Mouse (Mus musculus): Measurements from ENCODE around the gene Dgkz. TPM values are rescaled to one million over a fixed set of nuclear protein-coding genes. Genes with fewer than 3 reads are reported as not detected.

Dgkz gene
- polyA plus RNA-seq, 1 experiment from 2014 or later = 26.1 TPM

DNA sequence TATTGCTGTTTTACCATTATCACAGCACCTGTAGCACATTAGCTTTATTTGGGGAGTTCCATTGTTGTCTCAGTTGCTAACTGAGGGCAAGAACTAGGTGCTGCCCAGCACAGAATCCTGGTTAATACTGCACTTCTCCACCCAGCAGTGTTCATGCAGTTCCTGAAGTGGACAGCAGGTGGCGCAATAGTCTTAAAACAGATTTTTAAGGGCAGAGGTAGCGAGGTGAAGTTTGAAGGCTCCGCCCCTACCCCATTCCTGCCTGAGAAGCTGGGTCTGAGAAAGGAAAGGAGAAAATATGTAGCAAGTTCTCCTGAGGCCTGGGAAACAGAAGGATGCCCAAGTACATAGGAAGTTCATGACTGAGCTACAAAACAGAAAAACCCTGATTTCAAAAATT lies 11.9 kb upstream of the Dgkz start:
- Histone ChIP-seq H3K4me3 (no peak overlapping the region), H3K4me2 (replicated peaks) (no peak overlapping the region), H3K9me3 (no peaks in the 10 kb centered on the region), H3K9ac (replicated peaks) (no peak overlapping the region), H3K27ac (replicated peaks) (no peak overlapping the region), H3K27me3 (peaks cover 21% of the 10 kb centered on the region), H3K4me1 (peaks cover 13% of the 10 kb centered on the region), H3K36me3 (no peaks in the 10 kb centered on the region)
- WGBS = 4% methylated on average over 3 of the region's 3 CpGs
- no peak for ATAC-seq (ENCODE audit: low FRiP score, low read depth)

DNA sequence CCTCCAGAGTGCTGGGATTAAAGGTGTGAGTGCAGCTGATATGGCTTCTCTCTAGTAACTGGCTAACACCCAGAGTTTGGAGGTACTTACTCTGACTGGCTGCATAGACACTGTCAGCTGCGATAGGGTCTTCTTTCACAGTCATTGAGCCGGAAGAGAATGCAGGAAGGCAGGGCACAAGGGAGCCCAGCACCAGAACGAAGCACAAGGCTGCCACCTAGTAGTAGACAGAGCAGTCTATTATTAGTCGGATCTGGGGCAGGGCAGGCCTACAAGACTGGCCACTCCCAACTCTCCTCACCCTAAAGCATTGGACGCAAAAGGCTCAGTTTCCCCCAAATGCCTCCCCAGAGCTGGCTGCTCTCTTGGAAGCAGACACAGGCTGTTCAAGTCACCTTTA lies 10.4 kb upstream of the Dgkz start:
- Histone ChIP-seq H3K27ac (replicated peaks) (no peak overlapping the region), H3K9me3 (no peaks in the 10 kb centered on the region), H3K4me2 (replicated peaks) (no peak overlapping the region), H3K36me3 (no peaks in the 10 kb centered on the region), H3K4me1 (peaks cover 13% of the 10 kb centered on the region), H3K9ac (replicated peaks) (no peak overlapping the region), H3K4me3 (no peak overlapping the region), H3K27me3 (peaks cover 21% of the 10 kb centered on the region)
- 6% methylated on average over 5 of the region's 5 CpGs for WGBS
- ATAC-seq (ENCODE audit: low FRiP score, low read depth) = no peak

GRCm38 (mm10) chr2:91984906-91985525 lies 9.4 kb upstream of the Dgkz start:
- Histone ChIP-seq H3K4me2 (replicated peaks) (peak overlapping the region; percentile 41), H3K9me3 (no peaks in the 10 kb centered on the region), H3K27me3 (peaks cover 21% of the 10 kb centered on the region), H3K36me3 (no peaks in the 10 kb centered on the region), H3K27ac (replicated peaks) (peak overlapping the region; percentile 31; the same call in 1 of the 2 replicates), H3K4me3 (no peak overlapping the region), H3K9ac (replicated peaks) (no peak overlapping the region; the same call in 1 of the 2 replicates), H3K4me1 (peaks cover 21% of the 10 kb centered on the region)
- 39% methylated on average over 9 of the region's 9 CpGs for WGBS
- no peak for ATAC-seq (ENCODE audit: low FRiP score, low read depth)

GRCm38 (mm10) chr2:91984439-91984838 lies 8.8 kb upstream of the Dgkz start:
- peak overlapping the region; percentile 18; the same call in 1 of the 2 replicates for H3K4me3 ChIP-seq
- peak; percentile 77 for ATAC-seq (ENCODE audit: low FRiP score, low read depth)
- H3K36me3 ChIP-seq = no peaks in the 10 kb centered on the region
- H3K27me3 ChIP-seq = peaks cover 21% of the 10 kb centered on the region
- no peak overlapping the region; the same call in 1 of the 2 replicates for H3K9ac ChIP-seq (replicated peaks)
- peaks cover 23% of the 10 kb centered on the region for H3K4me1 ChIP-seq
- H3K9me3 ChIP-seq = no peaks in the 10 kb centered on the region
- H3K4me2 ChIP-seq (replicated peaks) = peak overlapping the region; percentile 41
- H3K27ac ChIP-seq (replicated peaks) = peak overlapping the region; percentile 31; the same call in 1 of the 2 replicates
- WGBS = under 1% methylated on average over 8 of the region's 13 CpGs

- H3K36me3 ChIP-seq = no peaks in the 10 kb centered on the region
- H3K4me2 ChIP-seq (replicated peaks) = no peak overlapping the region
- peaks cover 37% of the 10 kb centered on the region for H3K27me3 ChIP-seq
- ATAC-seq (ENCODE audit: low FRiP score, low read depth) = no peak
- H3K9me3 ChIP-seq = no peaks in the 10 kb centered on the region
- no peak overlapping the region for H3K4me3 ChIP-seq
- peaks cover 35% of the 10 kb centered on the region for H3K4me1 ChIP-seq
- H3K9ac ChIP-seq (replicated peaks) = no peak overlapping the region
- 44% methylated on average over 5 of the region's 5 CpGs for WGBS
- no peak overlapping the region for H3K27ac ChIP-seq (replicated peaks)
Measured at GRCm38 (mm10) chr2:91980830-91981229, 5.2 kb upstream of the Dgkz start.

DNA sequence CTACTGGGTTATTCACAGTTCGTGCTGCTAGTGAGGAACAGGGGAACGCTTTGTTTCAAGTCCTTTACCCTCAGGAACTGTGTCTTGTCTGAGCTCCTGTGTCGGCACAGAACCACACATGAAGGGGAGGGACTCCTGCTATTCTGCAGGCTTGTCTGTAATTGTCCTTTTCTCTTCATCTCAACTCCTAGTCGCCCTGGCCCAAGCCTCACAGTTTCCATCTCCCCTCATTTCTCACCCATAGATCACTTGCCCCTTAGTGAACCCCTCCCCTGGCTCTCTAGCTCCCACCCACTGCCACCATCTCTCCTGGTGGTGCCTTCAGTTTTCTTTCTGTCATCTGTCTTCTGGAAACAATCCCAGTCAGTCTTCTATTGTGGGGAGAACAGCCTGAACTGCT lies 4.6 kb upstream of the Dgkz start:
- 14% methylated on average over 4 of the region's 4 CpGs for WGBS
- Histone ChIP-seq H3K36me3 (no peaks in the 10 kb centered on the region), H3K4me2 (replicated peaks) (no peak overlapping the region), H3K9ac (replicated peaks) (no peak overlapping the region), H3K4me3 (no peak overlapping the region), H3K4me1 (peaks cover 41% of the 10 kb centered on the region), H3K27ac (replicated peaks) (no peak overlapping the region), H3K27me3 (peaks cover 41% of the 10 kb centered on the region), H3K9me3 (no peaks in the 10 kb centered on the region)
- no peak for ATAC-seq (ENCODE audit: low FRiP score, low read depth)

GRCm38 (mm10) chr2:91978547-91978946 lies 2.9 kb upstream of the Dgkz start:
- Histone ChIP-seq H3K9me3 (no peaks in the 10 kb centered on the region), H3K27ac (replicated peaks) (no peak overlapping the region), H3K4me3 (no peak overlapping the region), H3K9ac (replicated peaks) (no peak overlapping the region), H3K27me3 (peaks cover 58% of the 10 kb centered on the region), H3K36me3 (no peaks in the 10 kb centered on the region), H3K4me1 (peaks cover 35% of the 10 kb centered on the region), H3K4me2 (replicated peaks) (no peak overlapping the region)
- 38% methylated on average over 2 of the region's 2 CpGs for WGBS
- no peak for ATAC-seq (ENCODE audit: low FRiP score, low read depth)

DNA sequence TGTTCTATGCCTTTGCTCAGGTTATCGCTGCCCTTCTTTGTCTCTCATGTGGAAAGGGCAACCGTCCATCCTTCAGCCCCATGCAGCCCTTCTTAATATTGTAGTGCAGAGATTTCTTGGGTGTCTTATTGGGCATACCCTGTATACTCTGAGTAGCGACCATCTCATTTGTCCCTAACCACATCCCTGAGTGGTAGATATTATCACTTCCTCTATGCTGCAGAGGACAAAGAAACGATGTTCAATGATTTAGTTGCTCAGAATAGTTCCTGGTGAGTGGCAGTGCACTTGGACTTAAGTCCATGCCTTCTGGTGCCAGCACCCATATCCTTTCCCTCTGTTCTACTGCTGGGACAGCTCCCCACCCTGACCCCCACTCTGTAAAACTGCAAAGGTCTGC lies 2.3 kb upstream of the Dgkz start:
- WGBS = 85% methylated on average over 4 of the region's 4 CpGs
- H3K9ac ChIP-seq (replicated peaks) = no peak overlapping the region
- H3K4me3 ChIP-seq = no peak overlapping the region
- H3K4me1 ChIP-seq = peaks cover 38% of the 10 kb centered on the region
- no peak overlapping the region for H3K4me2 ChIP-seq (replicated peaks)
- H3K27me3 ChIP-seq = peaks cover 61% of the 10 kb centered on the region
- no peaks in the 10 kb centered on the region for H3K36me3 ChIP-seq
- H3K27ac ChIP-seq (replicated peaks) = no peak overlapping the region
- H3K9me3 ChIP-seq = no peaks in the 10 kb centered on the region
- no peak for ATAC-seq (ENCODE audit: low FRiP score, low read depth)

DNA sequence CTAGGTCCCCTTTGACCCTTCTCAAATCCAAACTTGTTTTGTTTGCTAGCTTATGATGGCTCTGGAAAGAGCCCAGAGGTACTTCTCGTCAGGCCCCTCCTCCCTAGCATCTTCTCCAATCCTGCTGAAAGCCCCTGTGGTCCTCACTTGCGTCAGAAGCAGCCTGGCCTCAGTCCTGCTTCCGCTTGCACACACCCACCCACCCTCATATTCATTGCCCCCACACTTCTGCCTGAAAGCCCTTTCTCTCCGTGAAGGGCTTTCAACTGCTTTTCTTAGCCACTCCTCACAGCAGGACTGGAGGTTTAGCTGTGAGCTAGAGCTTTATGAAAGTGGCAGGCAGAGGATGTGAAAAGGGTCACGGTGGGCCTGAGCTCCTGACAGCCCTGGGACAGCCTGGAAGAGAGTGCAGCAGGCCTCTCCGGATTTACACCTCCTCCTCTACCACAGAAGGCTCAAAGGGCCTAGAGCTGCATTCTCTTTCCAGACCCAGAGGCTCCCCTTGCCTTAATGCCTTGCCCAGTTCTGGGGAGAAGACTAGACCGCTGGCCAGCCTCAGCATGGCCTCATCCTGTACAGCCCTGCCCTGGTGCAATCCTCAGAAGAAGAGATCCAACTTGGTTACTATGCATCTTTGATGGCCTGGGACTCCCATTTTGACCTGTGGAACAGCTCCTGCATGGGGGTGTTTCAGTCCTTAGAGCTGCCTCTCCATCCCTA lies 2.1 kb downstream of the Dgkz start:
- H3K27ac ChIP-seq (replicated peaks) = no peak overlapping the region
- peaks cover 86% of the 10 kb centered on the region for H3K27me3 ChIP-seq
- H3K9me3 ChIP-seq = no peaks in the 10 kb centered on the region
- no peak overlapping the region for H3K4me3 ChIP-seq
- ATAC-seq (ENCODE audit: low FRiP score, low read depth) = no peak
- H3K36me3 ChIP-seq = no peaks in the 10 kb centered on the region
- no peak overlapping the region for H3K4me2 ChIP-seq (replicated peaks)
- no peak overlapping the region for H3K9ac ChIP-seq (replicated peaks)
- H3K4me1 ChIP-seq = peaks cover 41% of the 10 kb centered on the region
- 13% methylated on average over 7 of the region's 7 CpGs for WGBS

GRCm38 (mm10) chr2:91972121-91972566 lies 3.5 kb downstream of the Dgkz start:
- H3K9me3 ChIP-seq = no peaks in the 10 kb centered on the region
- no peak overlapping the region for H3K9ac ChIP-seq (replicated peaks)
- H3K4me3 ChIP-seq = no peak overlapping the region
- no peak for ATAC-seq (ENCODE audit: low FRiP score, low read depth)
- H3K4me1 ChIP-seq = peaks cover 36% of the 10 kb centered on the region
- 50% methylated on average over 13 of the region's 13 CpGs for WGBS
- no peaks in the 10 kb centered on the region for H3K36me3 ChIP-seq
- H3K27ac ChIP-seq (replicated peaks) = no peak overlapping the region
- H3K4me2 ChIP-seq (replicated peaks) = no peak overlapping the region
- peaks cover 73% of the 10 kb centered on the region for H3K27me3 ChIP-seq

DNA sequence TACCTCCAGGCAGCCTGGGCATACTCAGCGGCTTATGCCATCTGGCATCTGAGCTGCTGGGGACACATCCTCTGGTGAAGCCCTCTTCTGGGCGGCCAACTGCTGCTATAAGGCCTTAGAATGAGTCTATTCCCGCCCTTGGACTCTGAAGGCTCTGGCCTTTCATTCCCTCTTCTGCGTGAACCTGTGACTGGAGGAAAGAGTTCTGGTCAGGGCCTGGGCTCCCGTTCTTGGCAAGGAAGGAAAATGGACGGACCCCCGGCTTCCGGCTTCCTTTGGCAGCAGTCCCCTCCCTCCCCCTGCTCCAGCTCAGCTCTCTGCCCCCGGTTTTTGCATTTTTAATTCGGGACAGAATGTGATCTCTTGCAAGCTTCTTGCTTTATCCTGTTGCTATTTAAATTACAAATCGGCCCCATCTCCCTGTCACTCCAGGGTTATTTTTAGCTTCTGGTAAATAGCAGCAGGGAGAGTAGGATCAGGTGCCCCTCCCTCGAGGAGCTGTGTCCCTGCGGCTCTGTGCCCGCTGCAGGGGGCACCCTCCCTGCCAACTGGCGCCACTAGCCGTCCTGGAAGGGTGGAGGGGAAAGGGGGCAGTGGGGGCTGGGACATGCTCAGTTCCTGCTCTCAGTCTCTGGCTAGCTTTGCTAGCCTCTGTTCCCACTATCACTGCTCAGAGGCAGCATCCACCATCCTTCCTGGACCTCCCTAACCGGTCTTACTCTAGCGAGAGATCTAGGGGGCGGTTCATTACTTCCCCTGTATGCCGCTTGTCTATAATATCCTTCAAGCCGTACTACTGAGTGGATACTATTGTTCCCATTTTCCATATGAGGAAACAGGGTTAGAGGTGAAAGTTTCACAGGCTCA lies 4.2 kb downstream of the Dgkz start:
- Histone ChIP-seq H3K4me3 (no peak overlapping the region), H3K9me3 (no peaks in the 10 kb centered on the region), H3K4me1 (peaks cover 36% of the 10 kb centered on the region), H3K27me3 (peaks cover 72% of the 10 kb centered on the region), H3K9ac (replicated peaks) (peak overlapping the region; percentile 20; the same call in 1 of the 2 replicates), H3K4me2 (replicated peaks) (peak overlapping the region; percentile 31), H3K27ac (replicated peaks) (0 out of 2 replicates have a peak overlapping the region, but pooled peaks have one; percentile 22), H3K36me3 (no peaks in the 10 kb centered on the region)
- 0 out of 2 replicates have a peak, but pooled peaks have one; percentile 14 for ATAC-seq (ENCODE audit: low FRiP score, low read depth)
- 18% methylated on average over 21 of the region's 21 CpGs for WGBS

GRCm38 (mm10) chr2:91967962-91968361 lies 7.7 kb downstream of the Dgkz start:
- peaks cover 19% of the 10 kb centered on the region for H3K4me1 ChIP-seq
- ATAC-seq (ENCODE audit: low FRiP score, low read depth) = no peak
- no peak overlapping the region for H3K9ac ChIP-seq (replicated peaks)
- 72% methylated on average over 11 of the region's 11 CpGs for WGBS
- H3K36me3 ChIP-seq = no peaks in the 10 kb centered on the region
- H3K27ac ChIP-seq (replicated peaks) = peak overlapping the region; percentile 35; the same call in 1 of the 2 replicates
- H3K4me3 ChIP-seq = no peak overlapping the region
- no peak overlapping the region for H3K4me2 ChIP-seq (replicated peaks)
- H3K27me3 ChIP-seq = peaks cover 57% of the 10 kb centered on the region
- no peaks in the 10 kb centered on the region for H3K9me3 ChIP-seq
